Mouse (Mus musculus): ENCODE data around the gene D330045A20Rik. TPM values are rescaled to one million over a fixed set of nuclear protein-coding genes. Genes with fewer than 3 reads are reported as not detected.

D330045A20Rik gene
- polyA plus RNA-seq, 1 experiment from 2014 or later = 1.2 TPM

GRCm38 (mm10) chrX:139543726-139544125, 63.6 kb downstream of the D330045A20Rik start:
- Histone ChIP-seq H3K4me1 (ENCODE audit: control insufficient read depth in 2 of 2, insufficient read depth in 2 of 2, low read length in 2 of 2) (no peaks in the 10 kb centered on the region), H3K4me3 (ENCODE audit: control insufficient read depth in 1 of 2, insufficient read depth in 1 of 2, low read depth in 1 of 2, low read length in 2 of 2) (no peak overlapping the region), H3K36me3 (ENCODE audit: control insufficient read depth, insufficient read depth, low read length) (no peaks in the 10 kb centered on the region), H3K9ac (ENCODE audit: low read length) (no peak overlapping the region), H3K27ac (replicated peaks in 1 of 2; ENCODE audit: control insufficient read depth in 1 of 2, insufficient read depth in 1 of 2, low read depth in 2 of 2, low read length in 2 of 2) (no peak overlapping the region), H3K27me3 (ENCODE audit: control insufficient read depth, insufficient read depth, low read length) (no peaks in the 10 kb centered on the region), H3K9me3 (ENCODE audit: control insufficient read depth, low read length) (no peaks in the 10 kb centered on the region), H3K4me2 (ENCODE audit: low read length) (no peak overlapping the region)
- WGBS = 68% methylated on average over 7 of the region's 7 CpGs
- ATAC-seq (ENCODE audit: insufficient number of reproducible peaks, insufficient read depth, low FRiP score, low read depth) = no peak

- Histone ChIP-seq H3K4me2 (ENCODE audit: low read length) (no peak overlapping the region), H3K4me1 (ENCODE audit: control insufficient read depth in 2 of 2, insufficient read depth in 2 of 2, low read length in 2 of 2) (no peaks in the 10 kb centered on the region), H3K27me3 (ENCODE audit: control insufficient read depth, insufficient read depth, low read length) (no peaks in the 10 kb centered on the region), H3K9ac (ENCODE audit: low read length) (no peak overlapping the region), H3K36me3 (ENCODE audit: control insufficient read depth, insufficient read depth, low read length) (no peaks in the 10 kb centered on the region), H3K27ac (replicated peaks in 1 of 2; ENCODE audit: control insufficient read depth in 1 of 2, insufficient read depth in 1 of 2, low read depth in 2 of 2, low read length in 2 of 2) (no peak overlapping the region), H3K9me3 (ENCODE audit: control insufficient read depth, low read length) (no peaks in the 10 kb centered on the region), H3K4me3 (ENCODE audit: control insufficient read depth in 1 of 2, insufficient read depth in 1 of 2, low read depth in 1 of 2, low read length in 2 of 2) (no peak overlapping the region)
- no peak for ATAC-seq (ENCODE audit: insufficient number of reproducible peaks, insufficient read depth, low FRiP score, low read depth)
- 67% methylated on average over 5 of the region's 5 CpGs for WGBS
Measured at GRCm38 (mm10) chrX:139550456-139550855, 70.3 kb downstream of the D330045A20Rik start.

GRCm38 (mm10) chrX:139552090-139552489, 71.9 kb downstream of the D330045A20Rik start:
- no peaks in the 10 kb centered on the region for H3K27me3 ChIP-seq (ENCODE audit: control insufficient read depth, insufficient read depth, low read length)
- ATAC-seq (ENCODE audit: insufficient number of reproducible peaks, insufficient read depth, low FRiP score, low read depth) = no peak
- H3K9ac ChIP-seq (ENCODE audit: low read length) = no peak overlapping the region
- no peaks in the 10 kb centered on the region for H3K9me3 ChIP-seq (ENCODE audit: control insufficient read depth, low read length)
- H3K27ac ChIP-seq (replicated peaks in 1 of 2; ENCODE audit: control insufficient read depth in 1 of 2, insufficient read depth in 1 of 2, low read depth in 2 of 2, low read length in 2 of 2) = no peak overlapping the region
- no peaks in the 10 kb centered on the region for H3K36me3 ChIP-seq (ENCODE audit: control insufficient read depth, insufficient read depth, low read length)
- no peak overlapping the region for H3K4me2 ChIP-seq (ENCODE audit: low read length)
- 75% methylated on average over 2 of the region's 2 CpGs for WGBS
- H3K4me1 ChIP-seq (ENCODE audit: control insufficient read depth in 2 of 2, insufficient read depth in 2 of 2, low read length in 2 of 2) = no peaks in the 10 kb centered on the region
- no peak overlapping the region for H3K4me3 ChIP-seq (ENCODE audit: control insufficient read depth in 1 of 2, insufficient read depth in 1 of 2, low read depth in 1 of 2, low read length in 2 of 2)

GRCm38 (mm10) chrX:139562255-139562924, 82.2 kb downstream of the D330045A20Rik start:
- H3K4me1 ChIP-seq (ENCODE audit: control insufficient read depth in 2 of 2, insufficient read depth in 2 of 2, low read length in 2 of 2) = no peaks in the 10 kb centered on the region
- H3K4me2 ChIP-seq (ENCODE audit: low read length) = no peak overlapping the region
- H3K9me3 ChIP-seq (ENCODE audit: control insufficient read depth, low read length) = no peaks in the 10 kb centered on the region
- 58% methylated on average over 5 of the region's 5 CpGs for WGBS
- H3K27ac ChIP-seq (replicated peaks in 1 of 2; ENCODE audit: control insufficient read depth in 1 of 2, insufficient read depth in 1 of 2, low read depth in 2 of 2, low read length in 2 of 2) = no peak overlapping the region
- H3K27me3 ChIP-seq (ENCODE audit: control insufficient read depth, insufficient read depth, low read length) = no peaks in the 10 kb centered on the region
- H3K4me3 ChIP-seq (ENCODE audit: control insufficient read depth in 1 of 2, insufficient read depth in 1 of 2, low read depth in 1 of 2, low read length in 2 of 2) = no peak overlapping the region
- no peak for ATAC-seq (ENCODE audit: insufficient number of reproducible peaks, insufficient read depth, low FRiP score, low read depth)
- no peak overlapping the region for H3K9ac ChIP-seq (ENCODE audit: low read length)
- no peaks in the 10 kb centered on the region for H3K36me3 ChIP-seq (ENCODE audit: control insufficient read depth, insufficient read depth, low read length)

- Histone ChIP-seq H3K4me3 (ENCODE audit: control insufficient read depth in 1 of 2, insufficient read depth in 1 of 2, low read depth in 1 of 2, low read length in 2 of 2) (no peak within 1 kb of the TSS), H3K4me2 (ENCODE audit: low read length) (no peak within 1 kb of the TSS)
Measured at GRCm38 (mm10) chrX:139562925-139563461, 82.8 kb downstream of the D330045A20Rik start, which contains the start of gene Rnf128. Gene Rnf128 (plus strand): TSS chrX:139563316.

GRCm38 (mm10) chrX:139570054-139570453, 89.9 kb downstream of the D330045A20Rik start:
- no peak overlapping the region for H3K9ac ChIP-seq (ENCODE audit: low read length)
- 80% methylated on average over 3 of the region's 3 CpGs for WGBS
- no peaks in the 10 kb centered on the region for H3K9me3 ChIP-seq (ENCODE audit: control insufficient read depth, low read length)
- no peak overlapping the region for H3K4me2 ChIP-seq (ENCODE audit: low read length)
- no peaks in the 10 kb centered on the region for H3K36me3 ChIP-seq (ENCODE audit: control insufficient read depth, insufficient read depth, low read length)
- no peak overlapping the region for H3K4me3 ChIP-seq (ENCODE audit: control insufficient read depth in 1 of 2, insufficient read depth in 1 of 2, low read depth in 1 of 2, low read length in 2 of 2)
- H3K4me1 ChIP-seq (ENCODE audit: control insufficient read depth in 2 of 2, insufficient read depth in 2 of 2, low read length in 2 of 2) = no peaks in the 10 kb centered on the region
- no peaks in the 10 kb centered on the region for H3K27me3 ChIP-seq (ENCODE audit: control insufficient read depth, insufficient read depth, low read length)
- no peak for ATAC-seq (ENCODE audit: insufficient number of reproducible peaks, insufficient read depth, low FRiP score, low read depth)
- H3K27ac ChIP-seq (replicated peaks in 1 of 2; ENCODE audit: control insufficient read depth in 1 of 2, insufficient read depth in 1 of 2, low read depth in 2 of 2, low read length in 2 of 2) = no peak overlapping the region

More at GRCm38 (mm10) chrX:139562925-139563461, 82.8 kb downstream of the D330045A20Rik start, which contains the start of gene Rnf128:
- H3K4me1 ChIP-seq (ENCODE audit: control insufficient read depth in 2 of 2, insufficient read depth in 2 of 2, low read length in 2 of 2) = no peaks in the 10 kb centered on the region
- no peaks in the 10 kb centered on the region for H3K36me3 ChIP-seq (ENCODE audit: control insufficient read depth, insufficient read depth, low read length)
- no peak within 1 kb of the TSS for H3K27ac ChIP-seq (replicated peaks in 1 of 2; ENCODE audit: control insufficient read depth in 1 of 2, insufficient read depth in 1 of 2, low read depth in 2 of 2, low read length in 2 of 2)
- no peak within 1 kb of the TSS for H3K9ac ChIP-seq (ENCODE audit: low read length)
- 62% methylated on average over 8 of the region's 8 CpGs for WGBS
- ATAC-seq (ENCODE audit: insufficient number of reproducible peaks, insufficient read depth, low FRiP score, low read depth) = no peak
- H3K9me3 ChIP-seq (ENCODE audit: control insufficient read depth, low read length) = no peaks in the 10 kb centered on the region
- no peaks in the 10 kb centered on the region for H3K27me3 ChIP-seq (ENCODE audit: control insufficient read depth, insufficient read depth, low read length)

- Histone ChIP-seq H3K4me2 (ENCODE audit: low read length) (no peak overlapping the region), H3K9ac (ENCODE audit: low read length) (no peak overlapping the region), H3K4me1 (ENCODE audit: control insufficient read depth in 2 of 2, insufficient read depth in 2 of 2, low read length in 2 of 2) (no peaks in the 10 kb centered on the region), H3K27ac (replicated peaks in 1 of 2; ENCODE audit: control insufficient read depth in 1 of 2, insufficient read depth in 1 of 2, low read depth in 2 of 2, low read length in 2 of 2) (no peak overlapping the region), H3K4me3 (ENCODE audit: control insufficient read depth in 1 of 2, insufficient read depth in 1 of 2, low read depth in 1 of 2, low read length in 2 of 2) (no peak overlapping the region), H3K9me3 (ENCODE audit: control insufficient read depth, low read length) (no peaks in the 10 kb centered on the region), H3K36me3 (ENCODE audit: control insufficient read depth, insufficient read depth, low read length) (no peaks in the 10 kb centered on the region), H3K27me3 (ENCODE audit: control insufficient read depth, insufficient read depth, low read length) (no peaks in the 10 kb centered on the region)
- WGBS = 72% methylated on average over 6 of the region's 6 CpGs
- no peak for ATAC-seq (ENCODE audit: insufficient number of reproducible peaks, insufficient read depth, low FRiP score, low read depth)
Measured at GRCm38 (mm10) chrX:139578649-139579278, 98.6 kb downstream of the D330045A20Rik start.
